Mouse (Mus musculus): ENCODE results near the gene Lpar1. TPM values are rescaled to one million over a fixed set of nuclear protein-coding genes. Genes with fewer than 3 reads are reported as not detected.
A peak's percentile ranks its signal among the peaks of the same experiment; 100 is the strongest.

Lpar1 gene
- polyA plus RNA-seq, 1 experiment from 2014 or later: 90.5 TPM

DNA sequence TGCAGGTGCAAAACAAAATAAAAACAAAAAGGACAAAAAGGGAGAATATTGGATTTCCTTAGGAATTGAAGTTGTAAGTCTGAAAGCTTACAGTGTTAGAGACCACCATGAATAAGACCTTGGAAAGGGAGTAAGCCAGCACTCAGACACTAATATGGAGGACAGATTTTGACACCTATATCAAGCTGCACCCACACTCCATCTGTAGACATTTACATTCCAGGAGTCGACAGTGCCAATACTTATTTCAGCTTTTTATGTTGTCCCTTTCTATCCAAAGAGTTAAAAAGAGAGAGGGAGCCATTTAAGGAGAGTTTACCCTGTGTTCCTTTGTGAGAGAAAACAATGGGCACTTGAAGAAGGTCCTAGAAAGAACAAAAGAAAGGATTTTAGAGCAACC lies 17.5 kb upstream of the Lpar1 start:
- Histone ChIP-seq H3K4me3 (replicated peaks) (no peak overlapping the region), H3K27ac (replicated peaks) (no peak overlapping the region), H3K9me3 (replicated peaks) (no peaks in the 10 kb centered on the region), H3K36me3 (no peaks in the 10 kb centered on the region), H3K9ac (no peak overlapping the region), H3K4me2 (replicated peaks) (no peak overlapping the region), H3K4me1 (no peaks in the 10 kb centered on the region), H3K27me3 (no peaks in the 10 kb centered on the region)
- WGBS: 48% methylated on average over 1 of the region's 1 CpGs
- no peak for ATAC-seq (ENCODE audit: insufficient number of reproducible peaks, low FRiP score, low TSS enrichment, low read depth)

DNA sequence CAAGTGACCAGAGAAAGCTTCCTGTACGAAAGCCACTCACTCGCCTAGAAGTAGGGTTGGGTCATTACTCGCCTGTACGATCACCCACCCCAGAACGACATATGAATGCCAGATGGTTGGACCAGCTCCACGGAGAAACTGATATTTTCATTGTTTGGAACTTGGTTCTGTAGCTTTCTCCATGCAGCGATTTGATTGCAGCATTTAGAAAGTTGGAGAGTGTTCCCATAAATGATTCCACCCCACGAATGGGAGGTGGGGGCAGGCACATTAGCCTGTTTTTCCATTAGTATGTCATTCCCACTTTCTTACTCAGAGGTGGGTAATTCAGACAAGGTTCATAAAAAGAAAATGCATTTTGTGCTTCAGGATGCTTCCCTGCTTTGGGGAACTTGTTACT lies 14.8 kb upstream of the Lpar1 start:
- no peak for ATAC-seq (ENCODE audit: insufficient number of reproducible peaks, low FRiP score, low TSS enrichment, low read depth)
- WGBS: 35% methylated on average over 8 of the region's 8 CpGs
- no peaks in the 10 kb centered on the region for H3K27me3 ChIP-seq
- peak overlapping the region; percentile 21; the same call in 1 of the 2 replicates for H3K4me2 ChIP-seq (replicated peaks)
- H3K9me3 ChIP-seq (replicated peaks): no peaks in the 10 kb centered on the region
- H3K4me1 ChIP-seq: no peaks in the 10 kb centered on the region
- no peak overlapping the region for H3K9ac ChIP-seq
- H3K4me3 ChIP-seq (replicated peaks): no peak overlapping the region
- H3K36me3 ChIP-seq: no peaks in the 10 kb centered on the region
- peak overlapping the region; percentile 66 for H3K27ac ChIP-seq (replicated peaks)

DNA sequence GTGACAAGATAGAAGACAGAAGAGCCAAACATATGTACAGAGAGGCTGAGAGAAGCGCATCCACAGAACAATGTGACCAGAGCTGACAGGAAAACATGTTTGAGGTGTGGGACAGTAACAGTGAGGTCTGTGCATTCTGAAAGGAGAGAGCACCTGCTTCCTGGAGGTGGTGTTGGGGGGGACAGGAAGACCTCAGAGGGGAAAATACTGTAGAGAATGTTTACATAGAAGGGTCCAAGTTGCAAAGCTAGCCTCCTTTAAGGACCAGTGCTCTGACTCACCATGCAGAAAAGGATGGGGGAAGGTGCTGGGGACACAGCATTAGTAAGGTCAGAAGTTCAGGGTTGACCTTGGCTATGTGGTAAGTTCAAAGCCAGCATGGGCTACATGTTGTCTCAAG lies 9.1 kb upstream of the Lpar1 start:
- Histone ChIP-seq H3K9me3 (replicated peaks) (no peaks in the 10 kb centered on the region), H3K27ac (replicated peaks) (no peak overlapping the region), H3K27me3 (no peaks in the 10 kb centered on the region), H3K4me1 (no peaks in the 10 kb centered on the region), H3K4me3 (replicated peaks) (no peak overlapping the region), H3K9ac (no peak overlapping the region), H3K4me2 (replicated peaks) (no peak overlapping the region), H3K36me3 (no peaks in the 10 kb centered on the region)
- no peak for ATAC-seq (ENCODE audit: insufficient number of reproducible peaks, low FRiP score, low TSS enrichment, low read depth)
- 89% methylated on average over 1 of the region's 1 CpGs for WGBS

DNA sequence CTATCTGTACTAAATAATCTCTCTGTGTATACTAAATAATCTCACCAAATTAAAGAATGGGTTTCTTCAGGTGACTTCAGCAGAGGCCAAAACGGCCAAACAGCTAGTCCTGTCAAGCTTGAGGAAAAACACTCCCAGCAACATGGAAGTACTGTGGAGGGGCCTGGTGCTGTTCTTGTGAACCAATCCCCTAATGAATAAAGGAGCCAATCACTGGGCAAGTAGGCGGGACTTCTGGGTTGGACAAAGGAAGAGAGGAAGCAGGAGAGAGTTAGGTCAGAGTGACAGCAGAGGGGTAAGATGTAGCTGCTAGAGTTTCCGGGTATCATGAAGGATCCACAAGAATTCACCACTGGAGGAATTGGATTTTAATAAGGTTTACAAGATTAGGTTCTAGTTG lies 3.3 kb upstream of the Lpar1 start:
- no peaks in the 10 kb centered on the region for H3K27me3 ChIP-seq
- H3K36me3 ChIP-seq: no peaks in the 10 kb centered on the region
- H3K9ac ChIP-seq: no peak overlapping the region
- H3K4me2 ChIP-seq (replicated peaks): no peak overlapping the region
- no peak overlapping the region for H3K27ac ChIP-seq (replicated peaks)
- ATAC-seq (ENCODE audit: insufficient number of reproducible peaks, low FRiP score, low TSS enrichment, low read depth): no peak
- peaks cover 11% of the 10 kb centered on the region for H3K4me1 ChIP-seq
- H3K9me3 ChIP-seq (replicated peaks): no peaks in the 10 kb centered on the region
- H3K4me3 ChIP-seq (replicated peaks): no peak overlapping the region
- WGBS: 78% methylated on average over 3 of the region's 3 CpGs

DNA sequence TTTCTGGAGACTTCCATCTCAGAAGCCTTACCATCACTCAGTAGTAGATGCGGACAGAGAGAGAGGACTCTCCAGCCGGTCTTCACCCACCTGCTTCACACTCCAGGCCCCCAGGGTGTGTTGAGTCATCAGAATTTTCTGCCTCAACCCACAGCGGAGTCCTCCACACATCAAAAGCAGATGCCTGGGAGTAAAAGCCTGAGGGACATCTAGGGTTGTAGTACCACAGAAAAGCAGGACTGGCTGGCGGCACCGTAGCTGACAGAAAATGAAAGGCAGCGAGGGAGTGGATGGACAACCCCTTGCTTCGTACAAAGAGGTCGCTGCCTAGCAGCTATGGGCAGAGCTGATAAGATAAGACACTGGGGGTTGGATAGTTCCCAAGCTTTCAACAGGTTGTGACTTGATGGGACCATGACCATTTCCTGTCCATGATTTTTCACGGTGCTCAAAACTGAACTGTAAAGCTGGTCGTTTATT lies 701 bp upstream of the Lpar1 start:
- peak overlapping the region; percentile 77 for H3K4me3 ChIP-seq (replicated peaks)

DNA sequence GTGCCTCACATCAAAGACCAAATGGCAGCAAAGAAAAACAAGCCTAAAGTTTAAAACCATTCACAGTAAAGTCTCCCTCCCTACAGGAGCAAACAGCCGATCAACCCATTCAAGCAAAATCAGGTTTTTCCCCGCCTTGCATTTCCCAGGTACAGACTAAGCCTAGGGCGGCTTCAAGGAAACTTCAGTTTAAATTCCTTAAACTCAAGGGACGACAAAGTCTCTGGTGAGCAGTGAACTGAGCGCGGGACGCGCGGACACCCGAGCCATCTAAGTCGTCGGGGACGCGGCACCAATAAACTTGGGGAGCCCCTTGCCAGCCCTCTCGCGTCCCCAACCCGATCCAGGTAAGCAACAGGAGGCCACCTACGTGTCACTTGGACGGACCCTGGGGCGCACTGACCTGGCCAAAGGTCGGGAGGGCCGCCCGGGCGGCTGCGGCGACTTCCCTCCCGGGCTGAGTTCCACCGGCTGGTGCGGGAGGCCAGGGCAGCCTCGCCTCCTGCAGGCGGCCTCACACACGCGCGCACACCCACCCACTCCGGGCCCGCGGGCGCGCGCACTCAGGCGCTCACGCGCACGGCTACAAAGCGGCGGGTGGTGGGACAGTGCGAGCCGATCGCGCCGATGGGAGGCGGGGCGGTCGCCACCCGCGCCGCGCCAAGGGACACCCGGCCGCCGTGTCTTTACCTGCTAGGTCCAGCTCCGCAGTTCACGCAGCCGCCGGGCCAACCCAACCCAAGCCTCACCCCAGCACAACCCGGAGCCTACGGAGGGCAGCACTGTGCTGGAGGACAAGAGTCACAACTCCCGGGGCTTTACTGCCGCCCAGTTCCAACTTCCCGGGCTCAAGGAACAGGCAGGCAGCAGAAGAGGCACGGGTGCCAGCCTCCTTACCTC lies 717 bp downstream of the Lpar1 start:
- Histone ChIP-seq H3K9me3 (replicated peaks) (no peaks in the 10 kb centered on the region), H3K27me3 (no peaks in the 10 kb centered on the region), H3K4me2 (replicated peaks) (peak overlapping the region; percentile 81), H3K4me1 (peaks cover 35% of the 10 kb centered on the region), H3K9ac (peak overlapping the region; percentile 87), H3K4me3 (replicated peaks) (peak overlapping the region; percentile 77), H3K27ac (replicated peaks) (peak overlapping the region; percentile 97), H3K36me3 (no peaks in the 10 kb centered on the region)
- ATAC-seq (ENCODE audit: insufficient number of reproducible peaks, low FRiP score, low TSS enrichment, low read depth): peak; percentile 91
- under 1% methylated on average over 70 of the region's 71 CpGs for WGBS

More for the DNA sequence above, 701 bp upstream of the Lpar1 start:
- WGBS: 33% methylated on average over 10 of the region's 10 CpGs
- ATAC-seq (ENCODE audit: insufficient number of reproducible peaks, low FRiP score, low TSS enrichment, low read depth): no peak
- Histone ChIP-seq H3K9me3 (replicated peaks) (no peaks in the 10 kb centered on the region), H3K4me1 (peaks cover 25% of the 10 kb centered on the region), H3K27me3 (no peaks in the 10 kb centered on the region), H3K27ac (replicated peaks) (peak overlapping the region; percentile 97), H3K36me3 (no peaks in the 10 kb centered on the region), H3K4me2 (replicated peaks) (peak overlapping the region; percentile 81), H3K9ac (no peak overlapping the region)

DNA sequence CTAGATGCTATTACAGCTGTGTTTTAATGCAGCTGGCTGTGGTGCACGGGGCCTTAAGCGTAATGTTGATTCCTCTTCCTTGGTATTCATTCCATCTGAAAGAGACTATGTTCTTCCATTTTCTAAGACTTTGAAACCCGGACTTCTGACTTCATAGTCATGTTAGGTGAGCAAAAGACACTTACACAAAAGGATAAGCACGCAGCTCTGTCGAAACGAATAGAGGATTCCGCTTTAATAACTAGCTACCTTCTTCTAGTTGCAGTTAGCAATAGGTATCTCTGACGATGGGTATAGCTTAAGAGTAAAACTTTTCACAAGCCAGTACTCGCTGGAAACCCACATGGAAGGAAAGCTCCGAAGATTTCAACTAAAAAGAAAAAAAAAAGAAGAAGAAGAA lies 1.5 kb downstream of the Lpar1 start:
- WGBS: 4% methylated on average over 10 of the region's 10 CpGs
- peak overlapping the region; percentile 97 for H3K27ac ChIP-seq (replicated peaks)
- no peaks in the 10 kb centered on the region for H3K36me3 ChIP-seq
- no peaks in the 10 kb centered on the region for H3K27me3 ChIP-seq
- H3K4me2 ChIP-seq (replicated peaks): peak overlapping the region; percentile 81
- H3K9me3 ChIP-seq (replicated peaks): no peaks in the 10 kb centered on the region
- H3K4me1 ChIP-seq: peaks cover 43% of the 10 kb centered on the region
- ATAC-seq (ENCODE audit: insufficient number of reproducible peaks, low FRiP score, low TSS enrichment, low read depth): no peak
- peak overlapping the region; percentile 87 for H3K9ac ChIP-seq
- peak overlapping the region; percentile 77 for H3K4me3 ChIP-seq (replicated peaks)

DNA sequence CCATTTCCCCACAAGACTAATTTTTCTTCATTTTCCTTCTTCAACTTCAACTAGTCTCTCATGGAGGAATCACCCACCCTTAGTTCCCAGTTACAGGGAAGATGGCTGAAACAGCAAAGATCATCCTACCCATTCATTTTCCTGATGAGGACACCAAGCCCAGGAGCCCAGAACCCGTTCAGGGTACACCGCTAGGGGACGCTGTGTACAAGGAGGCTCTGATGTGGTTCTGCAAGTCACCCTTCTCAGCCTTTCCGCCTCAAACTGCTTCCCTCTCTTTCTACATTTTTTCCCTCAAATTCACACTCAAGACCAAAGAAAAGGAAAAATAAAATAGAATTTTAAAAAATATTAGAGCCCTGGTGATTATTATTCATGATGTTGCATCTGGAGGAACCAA lies 1.9 kb downstream of the Lpar1 start:
- Histone ChIP-seq H3K9me3 (replicated peaks) (no peaks in the 10 kb centered on the region), H3K27me3 (no peaks in the 10 kb centered on the region), H3K9ac (peak overlapping the region; percentile 87; the same call in 1 of the 2 replicates), H3K4me2 (replicated peaks) (peak overlapping the region; percentile 81), H3K27ac (replicated peaks) (peak overlapping the region; percentile 97), H3K36me3 (no peaks in the 10 kb centered on the region), H3K4me1 (peaks cover 47% of the 10 kb centered on the region), H3K4me3 (replicated peaks) (peak overlapping the region; percentile 77)
- ATAC-seq (ENCODE audit: insufficient number of reproducible peaks, low FRiP score, low TSS enrichment, low read depth): no peak
- 2% methylated on average over 4 of the region's 4 CpGs for WGBS

DNA sequence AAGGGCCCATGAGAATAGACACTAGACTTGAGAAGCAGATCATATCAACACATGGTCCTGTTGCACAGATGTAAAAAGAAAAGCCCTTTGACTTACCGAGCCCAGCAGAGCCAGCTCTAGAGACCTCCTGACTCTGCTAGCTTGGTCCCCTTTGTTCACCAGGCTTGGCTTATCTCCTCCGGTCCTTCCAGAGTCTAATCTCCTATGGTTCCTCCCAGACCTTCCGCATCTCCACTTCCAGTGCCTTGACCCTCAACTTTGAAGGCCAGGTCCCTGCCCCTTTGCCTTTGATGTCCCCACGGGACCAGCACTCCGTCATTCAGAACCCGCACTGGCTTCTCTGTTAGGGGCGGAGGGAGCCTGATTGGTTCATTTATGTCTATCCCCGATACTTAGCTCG lies 6.0 kb downstream of the Lpar1 start:
- Histone ChIP-seq H3K4me1 (peaks cover 57% of the 10 kb centered on the region), H3K36me3 (peaks cover 3% of the 10 kb centered on the region; the same call in 1 of the 2 replicates), H3K9ac (no peak overlapping the region), H3K27ac (replicated peaks) (peak overlapping the region; percentile 52), H3K27me3 (no peaks in the 10 kb centered on the region), H3K4me3 (replicated peaks) (no peak overlapping the region), H3K4me2 (replicated peaks) (no peak overlapping the region), H3K9me3 (replicated peaks) (no peaks in the 10 kb centered on the region)
- ATAC-seq (ENCODE audit: insufficient number of reproducible peaks, low FRiP score, low TSS enrichment, low read depth): no peak
- WGBS: 56% methylated on average over 9 of the region's 9 CpGs

DNA sequence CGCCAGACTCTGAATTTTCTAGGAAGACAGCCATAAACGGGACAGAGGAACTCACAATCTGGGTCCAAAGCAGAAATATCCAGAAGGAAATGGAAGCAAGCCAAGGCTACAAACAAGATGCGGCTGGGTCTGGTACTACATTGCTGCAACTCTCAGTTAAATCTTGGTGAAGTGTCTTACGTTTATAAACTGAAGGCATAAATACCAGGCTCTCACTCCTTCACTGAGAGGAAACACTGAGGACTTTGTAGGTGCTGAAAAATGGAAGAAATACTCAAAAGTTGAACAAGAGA lies 6.5 kb downstream of the Lpar1 start:
- Histone ChIP-seq H3K4me2 (replicated peaks) (no peak overlapping the region), H3K4me1 (peaks cover 57% of the 10 kb centered on the region), H3K9me3 (replicated peaks) (no peaks in the 10 kb centered on the region), H3K4me3 (replicated peaks) (no peak overlapping the region), H3K27ac (replicated peaks) (peak overlapping the region; percentile 52; the same call in 1 of the 2 replicates), H3K9ac (no peak overlapping the region), H3K36me3 (peaks cover 3% of the 10 kb centered on the region; the same call in 1 of the 2 replicates), H3K27me3 (no peaks in the 10 kb centered on the region)
- 31% methylated on average over 4 of the region's 4 CpGs for WGBS
- ATAC-seq (ENCODE audit: insufficient number of reproducible peaks, low FRiP score, low TSS enrichment, low read depth): no peak

DNA sequence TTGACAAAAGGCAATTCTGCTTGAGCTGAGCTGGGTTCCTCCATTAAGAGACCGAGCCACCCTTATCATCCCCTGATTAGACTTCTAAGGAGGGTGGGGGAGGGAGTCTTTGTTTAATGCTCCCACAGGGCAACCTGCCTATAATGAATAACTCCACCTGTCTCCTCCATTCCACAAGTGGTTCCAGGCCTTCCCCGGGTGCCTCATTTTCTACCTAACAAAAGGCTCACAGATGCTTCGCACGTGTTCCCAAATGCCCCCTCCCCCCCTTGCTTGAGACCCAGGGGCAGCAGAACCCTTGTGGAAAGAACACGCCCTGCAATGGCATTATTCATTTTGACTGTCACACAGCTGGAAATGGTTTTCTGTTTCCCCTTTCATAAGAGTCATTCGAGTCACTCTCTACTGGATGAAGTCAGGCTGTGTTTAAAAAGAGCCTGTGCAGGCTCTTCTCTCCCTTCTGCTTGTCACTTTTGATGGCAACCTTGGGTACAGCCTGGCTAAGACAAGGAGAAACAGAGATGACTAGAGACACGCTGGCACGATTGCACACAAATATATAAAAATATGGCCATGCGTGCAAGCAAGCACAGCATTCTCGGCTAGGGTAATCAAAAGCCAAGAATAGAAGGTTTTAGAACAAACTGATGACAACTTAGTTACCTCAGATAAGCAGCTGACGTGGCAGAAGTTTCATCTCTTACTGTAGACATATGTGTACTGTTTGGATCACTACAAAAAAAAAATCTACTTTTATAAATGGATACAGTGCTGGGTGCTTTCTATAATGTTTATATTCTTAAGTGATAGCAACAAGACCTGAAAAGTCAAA lies 7.0 kb downstream of the Lpar1 start:
- Histone ChIP-seq H3K36me3 (peaks cover 3% of the 10 kb centered on the region; the same call in 1 of the 2 replicates), H3K9ac (no peak overlapping the region), H3K4me3 (replicated peaks) (no peak overlapping the region), H3K27me3 (no peaks in the 10 kb centered on the region), H3K4me1 (peaks cover 57% of the 10 kb centered on the region), H3K9me3 (replicated peaks) (no peaks in the 10 kb centered on the region), H3K4me2 (replicated peaks) (no peak overlapping the region), H3K27ac (replicated peaks) (peak overlapping the region; percentile 52)
- ATAC-seq (ENCODE audit: insufficient number of reproducible peaks, low FRiP score, low TSS enrichment, low read depth): peak; percentile 37; the same call in 1 of the 2 replicates
- 33% methylated on average over 11 of the region's 11 CpGs for WGBS

Data from embryonic facial prominence, embryonic 15.5 days (tissue).